Mouse (Mus musculus) heart, postnatal 0 days (tissue): ENCODE measurements around the gene Fhl2.

Experiments
- CTCF ChIP-seq: IDR thresholded peaks from 2 replicates; pipeline ENCODE4 v1.5.1; 2016; ENCODE audit warnings: antibody characterized with exemption, control low read depth, low read depth
- EP300 ChIP-seq: IDR thresholded peaks from 2 replicates; pipeline ENCODE4 v1.6.1; 2016; ENCODE audit warnings: antibody characterized with exemption, low read depth

DNA sequence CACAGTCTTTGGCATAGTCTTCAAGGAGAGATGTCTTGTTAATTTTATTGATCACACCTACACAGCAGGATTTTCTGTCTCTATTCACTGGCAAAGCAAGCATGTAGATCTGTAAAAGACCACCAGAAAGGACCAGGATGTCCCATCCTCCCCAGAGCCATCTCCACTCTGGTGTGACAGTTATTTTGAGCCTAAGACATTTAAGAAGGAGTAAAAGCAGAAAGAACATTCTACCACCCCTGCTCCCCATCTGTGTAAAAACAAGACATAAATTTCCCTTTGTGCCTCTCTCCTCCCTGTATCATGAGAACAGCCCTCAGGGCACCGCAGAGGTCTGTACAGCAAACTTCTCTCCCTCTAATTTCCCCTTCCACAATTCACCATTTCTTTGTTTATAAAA, 18.0 kb downstream of the Fhl2 start:
- TF ChIP-seq CTCF = no peak
- no peak for TF ChIP-seq EP300
